Mouse (Mus musculus): ENCODE data around the gene Fam71e2. TPM values are rescaled to one million over a fixed set of nuclear protein-coding genes. Genes with fewer than 3 reads are reported as not detected.
"Not testable (repeated sequence)": the region's sequence is repeated elsewhere in the genome, so short reads cannot be mapped to it uniquely, and the experiment has no call there.

The Fam71e2 gene
- 0.03 TPM in 1 of 2 replicates, not detected in the other for polyA plus RNA-seq (2012; rRNA removed)
- not detected in 2 replicates for polyA plus RNA-seq (2014; fragmentation: Nextera tagmentation; extraction: Ambion mirVana)

DNA sequence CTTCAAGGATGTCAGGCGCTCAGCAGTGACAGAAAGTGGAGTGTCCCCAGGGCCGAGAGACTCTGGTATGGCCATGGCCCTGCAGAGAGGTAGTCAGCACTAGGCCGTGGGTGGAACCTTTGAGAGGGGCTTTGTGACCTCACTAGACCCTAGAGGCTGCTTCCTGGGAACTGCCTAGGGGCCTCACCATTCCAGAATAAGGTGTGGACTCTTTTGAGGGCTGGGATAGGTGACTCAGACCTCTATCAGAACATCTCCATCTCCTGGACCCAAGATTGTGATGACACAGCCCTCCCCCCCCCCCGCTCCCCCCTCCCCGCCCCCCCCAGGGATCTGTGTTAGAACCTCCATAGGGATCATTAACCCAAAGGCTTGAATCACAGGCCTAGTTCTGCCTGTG lies at the start of gene Fam71e2:
Gene Fam71e2 (minus strand): TSS at position 101 of the 400 bp plus-strand sequence.
- Histone ChIP-seq H3K36me3 (ENCODE audit: control insufficient read depth, insufficient read depth, low read length) (no peaks in the 10 kb centered on the region), H3K9me3 (ENCODE audit: control insufficient read depth, low read length) (no peaks in the 10 kb centered on the region), H3K27ac (replicated peaks; ENCODE audit: low read depth, low read length) (no peak within 1 kb of the TSS), H3K4me1 (ENCODE audit: control insufficient read depth, insufficient read depth, low read length) (no peaks in the 10 kb centered on the region), H3K4me3 (replicated peaks; ENCODE audit: low read length) (no peak within 1 kb of the TSS), H3K9ac (ENCODE audit: low read depth, low read length, severe bottlenecking) (no peak within 1 kb of the TSS), H3K4me2 (replicated peaks; ENCODE audit: low read depth, low read length, severe bottlenecking) (no peak within 1 kb of the TSS), H3K27me3 (ENCODE audit: control insufficient read depth, insufficient read depth, low read length) (peaks cover 9% of the 10 kb centered on the region)
- 63% methylated on average over 4 of the region's 5 CpGs for WGBS
- TF ChIP-seq POLR2A (IDR thresholded peaks at IDR 0.05; ENCODE audit: borderline replicate concordance, extremely low read depth, insufficient read depth, insufficient read length): no peak
- ATAC-seq (ENCODE audit: low FRiP score, low read depth) (no peak), DNase-seq (ENCODE audit: low spot score) (no peak)

DNA sequence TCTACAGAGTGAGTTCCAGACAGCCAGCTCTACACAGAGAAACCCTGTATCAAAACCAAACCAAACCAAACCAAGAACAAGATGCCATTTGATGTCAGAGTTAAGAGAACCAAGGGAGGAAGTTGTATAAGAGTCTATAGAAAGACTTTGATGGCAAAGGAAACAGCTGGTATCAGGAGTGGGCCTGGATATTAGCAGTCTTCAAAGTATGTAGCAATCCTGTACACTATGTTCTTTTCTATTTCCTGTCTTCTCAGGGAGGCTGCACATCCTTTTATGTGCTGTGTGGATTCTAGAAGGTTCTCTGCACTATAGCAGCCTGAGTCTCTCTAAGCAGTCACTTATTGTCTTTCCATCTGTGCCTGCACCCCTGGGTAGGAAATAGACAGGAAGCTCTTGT lies 45.5 kb upstream of the Fam71e2 start:
- H3K9ac ChIP-seq (ENCODE audit: low read depth, low read length, severe bottlenecking): no peak overlapping the region
- no peaks in the 10 kb centered on the region for H3K27me3 ChIP-seq (ENCODE audit: control insufficient read depth, insufficient read depth, low read length)
- no peak for DNase-seq (ENCODE audit: low spot score)
- H3K4me2 ChIP-seq (replicated peaks; ENCODE audit: low read depth, low read length, severe bottlenecking): no peak overlapping the region
- no peak for TF ChIP-seq POLR2A (IDR thresholded peaks at IDR 0.05; ENCODE audit: borderline replicate concordance, extremely low read depth, insufficient read depth, insufficient read length)
- H3K4me1 ChIP-seq (ENCODE audit: control insufficient read depth, insufficient read depth, low read length): peaks cover 6% of the 10 kb centered on the region; the same call in 1 of the 2 replicates
- no peaks in the 10 kb centered on the region for H3K9me3 ChIP-seq (ENCODE audit: control insufficient read depth, low read length)
- H3K4me3 ChIP-seq (replicated peaks; ENCODE audit: low read length): no peak overlapping the region
- no peak overlapping the region for H3K27ac ChIP-seq (replicated peaks; ENCODE audit: low read depth, low read length)
- H3K36me3 ChIP-seq (ENCODE audit: control insufficient read depth, insufficient read depth, low read length): no peaks in the 10 kb centered on the region
- ATAC-seq (ENCODE audit: low FRiP score, low read depth): no peak

DNA sequence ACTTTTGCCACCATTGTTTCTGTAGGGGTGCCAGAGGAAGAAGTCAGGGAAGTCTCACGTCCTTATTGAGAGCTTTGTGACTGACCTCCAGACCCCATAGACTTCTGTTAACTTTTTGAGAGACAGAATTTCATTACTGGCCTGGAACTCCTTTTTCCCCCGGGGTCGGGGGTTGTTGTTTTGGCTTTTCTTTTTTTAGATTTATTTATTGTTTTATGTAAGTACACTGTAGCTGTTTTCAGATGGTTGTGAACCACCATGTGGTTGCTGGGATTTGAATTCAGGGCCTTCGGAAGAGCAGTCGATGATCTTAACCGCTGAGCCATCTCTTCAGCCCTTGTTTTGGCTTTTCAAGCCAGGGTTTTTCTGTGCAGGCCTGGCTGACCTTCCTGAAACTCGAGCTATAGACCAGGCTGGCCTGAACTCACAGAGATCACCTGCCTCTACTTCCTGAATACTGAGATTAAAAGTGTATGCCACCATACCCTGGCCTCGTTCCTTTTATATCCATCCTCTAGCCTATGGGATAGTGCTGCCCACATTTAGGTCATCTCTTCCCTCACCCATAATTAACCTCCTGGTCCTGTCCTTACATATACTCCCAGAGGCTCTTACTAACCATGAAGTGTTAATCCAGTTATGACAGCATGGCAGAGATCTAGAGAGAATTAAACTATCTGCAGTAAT lies 42.1 kb upstream of the Fam71e2 start:
- Histone ChIP-seq H3K27me3 (ENCODE audit: control insufficient read depth, insufficient read depth, low read length) (no peaks in the 10 kb centered on the region), H3K4me2 (replicated peaks; ENCODE audit: low read depth, low read length, severe bottlenecking) (peak overlapping the region; percentile 66), H3K4me1 (ENCODE audit: control insufficient read depth, insufficient read depth, low read length) (peaks cover 21% of the 10 kb centered on the region), H3K9ac (ENCODE audit: low read depth, low read length, severe bottlenecking) (peak overlapping the region; percentile 48), H3K9me3 (ENCODE audit: control insufficient read depth, low read length) (no peaks in the 10 kb centered on the region), H3K4me3 (replicated peaks; ENCODE audit: low read length) (peak overlapping the region; percentile 97), H3K27ac (replicated peaks; ENCODE audit: low read depth, low read length) (peak overlapping the region; percentile 81), H3K36me3 (ENCODE audit: control insufficient read depth, insufficient read depth, low read length) (peaks cover 27% of the 10 kb centered on the region)
- ATAC-seq (ENCODE audit: low FRiP score, low read depth) (no peak), DNase-seq (ENCODE audit: low spot score) (no peak)
- 29% methylated on average over 8 of the region's 8 CpGs for WGBS
- TF ChIP-seq POLR2A (IDR thresholded peaks at IDR 0.05; ENCODE audit: borderline replicate concordance, extremely low read depth, insufficient read depth, insufficient read length): no peak

DNA sequence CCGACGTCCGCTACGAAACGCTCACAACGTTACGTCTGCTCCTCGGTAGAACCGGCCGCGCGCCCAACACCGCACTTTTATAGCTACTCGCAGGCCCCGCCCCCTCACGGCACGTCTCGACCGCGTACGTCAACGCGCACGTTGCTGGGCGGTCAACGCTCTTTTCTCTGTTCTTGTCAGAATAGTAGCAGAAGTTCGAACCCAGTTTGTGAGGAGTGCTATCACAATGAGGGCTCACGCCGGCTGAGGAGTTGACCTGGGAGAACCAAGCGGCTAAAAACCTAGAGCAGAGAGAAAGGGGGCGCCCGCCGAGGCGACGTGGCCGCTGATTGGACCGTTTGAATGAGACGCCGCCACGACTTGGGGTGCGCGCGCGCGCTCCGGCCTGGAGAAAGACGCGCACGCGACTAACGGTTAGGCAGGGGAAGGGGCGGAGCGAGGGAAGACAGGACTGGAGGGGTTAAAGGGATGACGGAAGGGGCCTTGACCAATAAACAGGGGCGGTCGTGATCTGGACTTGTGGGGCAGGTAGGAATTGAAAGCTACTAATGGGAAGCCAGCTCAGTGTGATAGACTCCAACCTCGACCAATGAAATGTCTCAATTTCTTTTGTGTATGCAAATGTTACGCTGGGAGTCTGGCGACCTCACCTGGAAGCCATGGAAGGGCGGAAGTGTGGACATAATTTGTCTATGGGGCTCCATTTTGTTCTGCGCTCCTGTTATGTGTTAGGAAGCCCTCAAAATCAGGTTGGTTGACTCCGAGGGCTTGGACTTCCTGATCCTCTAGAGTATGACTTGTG lies 41.4 kb upstream of the Fam71e2 start, which contains the start of gene Ube2s:
Gene Ube2s (minus strand): TSS at position 288 of the 802 bp plus-strand sequence.
- Histone ChIP-seq H3K4me1 (ENCODE audit: control insufficient read depth, insufficient read depth, low read length) (peaks cover 21% of the 10 kb centered on the region), H3K4me2 (replicated peaks; ENCODE audit: low read depth, low read length, severe bottlenecking) (peak within 1 kb of the TSS; percentile 71), H3K9ac (ENCODE audit: low read depth, low read length, severe bottlenecking) (peak within 1 kb of the TSS; percentile 93), H3K4me3 (replicated peaks; ENCODE audit: low read length) (peak within 1 kb of the TSS; percentile 97), H3K27me3 (ENCODE audit: control insufficient read depth, insufficient read depth, low read length) (no peaks in the 10 kb centered on the region), H3K36me3 (ENCODE audit: control insufficient read depth, insufficient read depth, low read length) (peaks cover 31% of the 10 kb centered on the region), H3K27ac (replicated peaks; ENCODE audit: low read depth, low read length) (peak within 1 kb of the TSS; percentile 96), H3K9me3 (ENCODE audit: control insufficient read depth, low read length) (no peaks in the 10 kb centered on the region)
- 3% methylated on average over 62 of the region's 62 CpGs for WGBS
- peak; percentile 74; the same call in 1 of the 2 replicates for TF ChIP-seq POLR2A (IDR thresholded peaks at IDR 0.05; ENCODE audit: borderline replicate concordance, extremely low read depth, insufficient read depth, insufficient read length)
- ATAC-seq (ENCODE audit: low FRiP score, low read depth) (peak; percentile 98), DNase-seq (ENCODE audit: low spot score) (peak; percentile 100)

DNA sequence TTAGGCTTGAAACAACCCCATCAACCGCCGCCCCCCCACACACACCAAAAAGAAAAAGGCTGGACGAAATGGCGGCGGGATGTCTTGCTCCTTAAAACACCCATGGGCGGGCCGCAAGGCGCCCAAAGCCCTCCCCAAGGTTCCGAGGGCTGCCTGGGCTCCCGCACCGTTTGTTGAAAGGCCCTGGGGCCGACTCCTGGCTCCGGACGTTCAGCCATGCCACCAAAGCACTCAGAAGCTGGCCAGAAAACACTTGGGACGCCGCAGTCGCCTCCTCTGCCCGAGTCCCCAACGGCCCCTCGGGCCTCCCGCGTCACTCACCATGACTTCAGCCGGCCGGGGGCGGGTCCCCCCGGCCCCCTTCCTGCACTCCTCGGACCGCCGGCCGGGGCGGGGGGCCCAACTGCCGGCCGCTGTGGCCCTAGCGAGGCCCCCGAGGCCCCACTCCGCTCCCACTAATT lies 40.8 kb upstream of the Fam71e2 start:
- 0% methylated on average over 26 of the region's 36 CpGs for WGBS
- H3K9me3 ChIP-seq (ENCODE audit: control insufficient read depth, low read length): no peaks in the 10 kb centered on the region
- H3K4me3 ChIP-seq (replicated peaks; ENCODE audit: low read length): peak overlapping the region; percentile 97
- no peak for TF ChIP-seq POLR2A (IDR thresholded peaks at IDR 0.05; ENCODE audit: borderline replicate concordance, extremely low read depth, insufficient read depth, insufficient read length)
- no peak; the same call in 1 of the 2 replicates for ATAC-seq (ENCODE audit: low FRiP score, low read depth)
- no peak for DNase-seq (ENCODE audit: low spot score)
- no peaks in the 10 kb centered on the region for H3K27me3 ChIP-seq (ENCODE audit: control insufficient read depth, insufficient read depth, low read length)
- peak overlapping the region; percentile 71 for H3K4me2 ChIP-seq (replicated peaks; ENCODE audit: low read depth, low read length, severe bottlenecking)
- peak overlapping the region; percentile 93 for H3K9ac ChIP-seq (ENCODE audit: low read depth, low read length, severe bottlenecking)
- H3K27ac ChIP-seq (replicated peaks; ENCODE audit: low read depth, low read length): peak overlapping the region; percentile 96
- peaks cover 21% of the 10 kb centered on the region for H3K4me1 ChIP-seq (ENCODE audit: control insufficient read depth, insufficient read depth, low read length)
- peaks cover 37% of the 10 kb centered on the region for H3K36me3 ChIP-seq (ENCODE audit: control insufficient read depth, insufficient read depth, low read length)

DNA sequence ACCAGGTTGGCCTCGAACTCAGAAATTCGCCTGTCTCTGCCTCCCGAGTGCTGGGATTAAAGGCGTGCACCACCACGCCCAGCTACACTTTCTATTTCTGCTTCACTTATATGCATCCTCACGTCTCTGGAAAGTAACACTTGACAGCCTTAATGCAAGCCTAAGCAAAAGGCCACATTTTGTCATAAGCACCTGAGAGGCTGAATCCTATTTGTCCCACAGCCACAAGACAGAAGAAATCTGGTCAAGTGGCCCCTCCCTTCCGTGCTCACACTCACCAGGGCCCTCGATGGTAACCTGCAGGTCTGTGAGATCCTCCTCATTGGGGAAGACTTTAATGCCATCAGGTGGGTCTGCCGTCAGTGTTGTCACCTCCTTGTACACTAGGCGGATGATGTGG lies 40.0 kb upstream of the Fam71e2 start:
- not testable (repeated sequence) for ATAC-seq (ENCODE audit: low FRiP score, low read depth)

More for the DNA sequence above, 40.0 kb upstream of the Fam71e2 start:
- not testable (repeated sequence) for H3K27me3 ChIP-seq (ENCODE audit: control insufficient read depth, insufficient read depth, low read length); H3K9me3 ChIP-seq (ENCODE audit: control insufficient read depth, low read length); H3K27ac ChIP-seq (replicated peaks; ENCODE audit: low read depth, low read length); DNase-seq (ENCODE audit: low spot score)
- Histone ChIP-seq H3K4me2 (replicated peaks; ENCODE audit: low read depth, low read length, severe bottlenecking) (peak overlapping the region; percentile 71), H3K9ac (ENCODE audit: low read depth, low read length, severe bottlenecking) (peak overlapping the region; percentile 93), H3K4me3 (replicated peaks; ENCODE audit: low read length) (peak overlapping the region; percentile 97), H3K36me3 (ENCODE audit: control insufficient read depth, insufficient read depth, low read length) (peaks cover 44% of the 10 kb centered on the region), H3K4me1 (ENCODE audit: control insufficient read depth, insufficient read depth, low read length) (peaks cover 21% of the 10 kb centered on the region)
- 45% methylated on average over 10 of the region's 10 CpGs for WGBS

Data from limb, embryonic 14.5 days (tissue).